Mouse (Mus musculus): ENCODE measurements around the gene Olfr1205. TPM values are rescaled to one million over a fixed set of nuclear protein-coding genes. Genes with fewer than 3 reads are reported as not detected.

The Olfr1205 gene
- polyA plus RNA-seq (2012; rRNA removed), result not detected in 2 replicates

GRCm38 (mm10) chr2:88829437-88829836 lies at the start of gene Olfr1205:
TSS of gene Olfr1205 (plus strand) at chr2:88829737.

GRCm38 (mm10) chr2:88792736-88793135 lies 36.8 kb upstream of the Olfr1205 start, which contains the start of gene Olfr1201:
TSS of gene Olfr1201 (plus strand) at chr2:88793036.

GRCm38 (mm10) chr2:88814196-88814595 lies 15.3 kb upstream of the Olfr1205 start, which contains the start of gene Olfr1202:
TSS of gene Olfr1202 (plus strand) at chr2:88814496.

GRCm38 (mm10) chr2:88848992-88849391 lies 19.5 kb downstream of the Olfr1205 start, which contains the start of gene Olfr1204:
TSS of gene Olfr1204 (plus strand) at chr2:88849292.

GRCm38 (mm10) chr2:88862931-88863330 lies 33.4 kb downstream of the Olfr1205 start, which contains the start of gene Olfr1206:
TSS of gene Olfr1206 (plus strand) at chr2:88863231.

Other genes with a start within 250 kb of the Olfr1205 start
- gene Olfr1189, start 243.3 kb upstream of the Olfr1205 start, polyA plus RNA-seq (2012; rRNA removed), result not detected in 2 replicates
- not detected in 2 replicates for gene Olfr1191-ps1, start 189.2 kb upstream of the Olfr1205 start, polyA plus RNA-seq (2012; rRNA removed)
- not detected in 2 replicates for gene Olfr1192-ps1, start 181.2 kb upstream of the Olfr1205 start, polyA plus RNA-seq (2012; rRNA removed)
- gene Olfr1193, start 154.1 kb upstream of the Olfr1205 start, polyA plus RNA-seq (2012; rRNA removed), result not detected in 2 replicates
- not detected in 2 replicates for gene Olfr1195, start 140.6 kb upstream of the Olfr1205 start, polyA plus RNA-seq (2012; rRNA removed)
- not detected in 2 replicates for gene Olfr1196, start 125.1 kb upstream of the Olfr1205 start, polyA plus RNA-seq (2012; rRNA removed)
- gene Olfr1197, start 97.4 kb upstream of the Olfr1205 start, polyA plus RNA-seq (2012; rRNA removed), result not detected in 2 replicates
- gene Olfr1198, start 78.4 kb upstream of the Olfr1205 start, polyA plus RNA-seq (2012; rRNA removed), result not detected in 2 replicates
- not detected in 2 replicates for gene Olfr1199, start 69.3 kb upstream of the Olfr1205 start, polyA plus RNA-seq (2012; rRNA removed)
- not detected in 2 replicates for gene Olfr1200, start 59.2 kb upstream of the Olfr1205 start, polyA plus RNA-seq (2012; rRNA removed)
- gene Olfr1201, start 36.7 kb upstream of the Olfr1205 start, polyA plus RNA-seq (2012; rRNA removed), result not detected in 2 replicates
- not detected in 2 replicates for gene Olfr1202, start 15.2 kb upstream of the Olfr1205 start, polyA plus RNA-seq (2012; rRNA removed)
- not detected in 2 replicates for gene Olfr1204, start 19.6 kb downstream of the Olfr1205 start, polyA plus RNA-seq (2012; rRNA removed)
- gene Olfr1206, start 33.5 kb downstream of the Olfr1205 start, polyA plus RNA-seq (2012; rRNA removed), result not detected in 2 replicates
- gene Olfr1208, start 72.6 kb downstream of the Olfr1205 start, polyA plus RNA-seq (2012; rRNA removed), result not detected in 2 replicates
- not detected in 2 replicates for gene Olfr1209, start 85.4 kb downstream of the Olfr1205 start, polyA plus RNA-seq (2012; rRNA removed)
- not detected in 2 replicates for gene Olfr1211, start 108.4 kb downstream of the Olfr1205 start, polyA plus RNA-seq (2012; rRNA removed)
- gene Olfr1212, start 124.2 kb downstream of the Olfr1205 start, polyA plus RNA-seq (2012; rRNA removed), result not detected in 2 replicates
- gene Gm13762, start 150.5 kb downstream of the Olfr1205 start, polyA plus RNA-seq (2012; rRNA removed), result not detected in 2 replicates
- gene Olfr1214, start 162.9 kb downstream of the Olfr1205 start, polyA plus RNA-seq (2012; rRNA removed), result not detected in 2 replicates
- not detected in 2 replicates for gene Olfr1215, start 177.2 kb downstream of the Olfr1205 start, polyA plus RNA-seq (2012; rRNA removed)
- not detected in 2 replicates for gene Olfr1216, start 188.6 kb downstream of the Olfr1205 start, polyA plus RNA-seq (2012; rRNA removed)
- gene Olfr1217, start 202.3 kb downstream of the Olfr1205 start, polyA plus RNA-seq (2012; rRNA removed), result not detected in 2 replicates
- gene Olfr1218, start 231.4 kb downstream of the Olfr1205 start, polyA plus RNA-seq (2012; rRNA removed), result not detected in 2 replicates

All from colon, adult 2 months (tissue).